Mouse (Mus musculus): ENCODE results near the gene Nrg3.

GRCm38 (mm10) chr14:38629671-38630070, 843.2 kb downstream of the Nrg3 start:
- TF ChIP-seq EP300 (optimal IDR thresholded peaks at IDR 0.05) (no peak), CTCF (IDR thresholded peaks at IDR 0.05; ENCODE audit: low read depth) (no peak)
